Mouse (Mus musculus): ENCODE measurements at regions not wholly inside any gene's neighbourhood (a gene's known extent, or its start where the extent isn't known, plus 50 kb on each side); places are given as distances from the start of the nearest gene placed in this dataset.

DNA sequence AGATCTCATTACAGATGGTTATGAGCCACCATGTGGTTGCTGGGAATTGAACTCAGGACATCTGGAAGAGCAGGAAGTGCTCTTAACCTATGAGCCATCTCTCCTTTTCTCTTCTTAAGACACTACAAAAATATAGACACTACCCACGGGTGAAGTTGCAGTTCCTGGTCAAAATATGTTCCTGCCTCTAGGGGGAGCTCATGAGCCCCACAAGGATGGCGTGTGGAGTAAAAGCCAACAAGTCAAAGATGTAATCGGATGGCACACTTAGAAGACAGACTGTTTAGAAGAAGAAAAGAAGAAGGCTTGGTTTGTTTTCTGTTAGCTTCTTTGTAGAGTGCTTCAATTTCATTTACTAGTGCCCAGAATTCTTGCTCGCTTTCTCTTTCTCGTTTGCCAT lies 161.7 kb downstream of the Minar1 start:
- Histone ChIP-seq H3K4me1 (ENCODE audit: control insufficient read depth, insufficient read depth, low read length) (no peaks in the 10 kb centered on the region), H3K4me2 (no peak overlapping the region), H3K9me3 (replicated peaks; ENCODE audit: control insufficient read depth, low read length) (no peaks in the 10 kb centered on the region), H3K4me3 (ENCODE audit: low read depth, low read length) (no peak overlapping the region), H3K27me3 (ENCODE audit: control insufficient read depth, insufficient read depth, low read length) (no peaks in the 10 kb centered on the region), H3K9ac (ENCODE audit: low read depth, low read length) (no peak overlapping the region), H3K36me3 (ENCODE audit: control insufficient read depth, insufficient read depth, low read length) (no peaks in the 10 kb centered on the region), H3K27ac (ENCODE audit: low read depth, low read length) (no peak overlapping the region)
- no peak for ATAC-seq (replicated peaks; ENCODE audit: insufficient number of reproducible peaks, low FRiP score, low TSS enrichment)
- 39% methylated on average over 5 of the region's 5 CpGs for WGBS (ENCODE audit: insufficient replicate concordance)

DNA sequence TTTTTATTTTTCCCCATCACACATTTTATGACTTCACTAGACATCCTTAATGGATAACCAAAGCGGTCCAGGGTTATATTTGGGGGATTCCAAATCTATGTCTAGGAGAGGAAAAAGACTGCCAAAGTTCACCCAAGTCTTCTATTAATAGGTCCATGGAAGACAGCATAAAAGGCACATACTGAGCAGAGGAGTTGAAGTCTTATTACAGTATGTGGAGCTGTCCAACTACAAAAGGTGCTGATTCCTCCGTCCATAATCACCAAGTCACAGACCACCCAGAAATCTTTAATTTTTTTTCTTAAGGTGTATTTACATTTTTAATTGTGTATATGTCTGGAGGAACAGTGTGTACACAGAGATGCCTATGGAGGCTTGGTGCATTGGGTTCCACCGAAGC lies 166.3 kb downstream of the Minar1 start:
- Histone ChIP-seq H3K27ac (ENCODE audit: low read depth, low read length) (no peak overlapping the region), H3K4me3 (ENCODE audit: low read depth, low read length) (no peak overlapping the region), H3K9ac (ENCODE audit: low read depth, low read length) (no peak overlapping the region), H3K4me2 (no peak overlapping the region), H3K9me3 (replicated peaks; ENCODE audit: control insufficient read depth, low read length) (no peaks in the 10 kb centered on the region), H3K36me3 (ENCODE audit: control insufficient read depth, insufficient read depth, low read length) (no peaks in the 10 kb centered on the region), H3K27me3 (ENCODE audit: control insufficient read depth, insufficient read depth, low read length) (no peaks in the 10 kb centered on the region), H3K4me1 (ENCODE audit: control insufficient read depth, insufficient read depth, low read length) (no peaks in the 10 kb centered on the region)
- no peak for ATAC-seq (replicated peaks; ENCODE audit: insufficient number of reproducible peaks, low FRiP score, low TSS enrichment)
- 72% methylated on average over 3 of the region's 3 CpGs for WGBS (ENCODE audit: insufficient replicate concordance)

DNA sequence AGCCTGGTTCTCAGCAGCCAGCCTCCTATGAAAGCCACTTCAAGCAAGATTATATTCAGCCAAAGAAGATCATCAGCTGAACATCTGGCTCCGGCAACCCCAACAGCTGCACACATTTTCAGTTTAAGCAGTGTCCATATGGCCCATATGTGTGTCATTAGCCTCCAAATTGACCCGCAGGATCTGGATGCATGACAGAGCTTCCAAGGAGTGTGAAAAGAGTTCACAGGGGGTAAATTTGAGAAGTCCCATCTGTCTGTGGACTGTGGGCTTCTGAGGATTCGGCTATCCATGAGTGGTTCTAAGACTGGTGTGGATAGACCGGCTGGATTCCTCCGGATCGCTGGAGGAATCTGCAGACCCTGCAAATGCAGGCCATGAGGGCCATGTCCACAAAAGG lies 173.3 kb downstream of the Minar1 start:
- H3K36me3 ChIP-seq (ENCODE audit: control insufficient read depth, insufficient read depth, low read length) = no peaks in the 10 kb centered on the region
- H3K9ac ChIP-seq (ENCODE audit: low read depth, low read length) = no peak overlapping the region
- WGBS (ENCODE audit: insufficient replicate concordance) = 85% methylated on average over 6 of the region's 6 CpGs
- H3K4me3 ChIP-seq (ENCODE audit: low read depth, low read length) = no peak overlapping the region
- ATAC-seq (replicated peaks; ENCODE audit: insufficient number of reproducible peaks, low FRiP score, low TSS enrichment) = no peak
- H3K27ac ChIP-seq (ENCODE audit: low read depth, low read length) = no peak overlapping the region
- H3K9me3 ChIP-seq (replicated peaks; ENCODE audit: control insufficient read depth, low read length) = no peaks in the 10 kb centered on the region
- no peaks in the 10 kb centered on the region for H3K27me3 ChIP-seq (ENCODE audit: control insufficient read depth, insufficient read depth, low read length)
- no peaks in the 10 kb centered on the region for H3K4me1 ChIP-seq (ENCODE audit: control insufficient read depth, insufficient read depth, low read length)
- no peak overlapping the region for H3K4me2 ChIP-seq

Measured in heart, embryonic 11.5 days (tissue).